In genomic region chr7:132641606-132642005, GRCm38 (mm10) we compare ENCODE assay signal across 16 mouse cellular contexts. TPM values are rescaled to one million over a fixed set of nuclear protein-coding genes. Genes with fewer than 3 reads are reported as not detected.
"Had no signal": no experiment of that assay in that cellular context is flagged by ENCODE, and none has a peak within 500 bp of the region (broad histone marks: within the 10 kb centered on the region; RNA-seq: fewer than 3 reads in every experiment).

No protein-coding gene starts in this region.

- H3K27me3 ChIP-seq: limb, embryonic 12.5 days; liver, embryonic 13.5 days; lung, embryonic 15.5 days had no signal

- H3K4me1 ChIP-seq: liver, embryonic 13.5 days had no signal

- ATAC-seq: liver, postnatal 0 days; midbrain, embryonic 16.5 days had no signal

- H3K36me3 ChIP-seq: limb, embryonic 12.5 days; liver, embryonic 13.5 days; lung, embryonic 15.5 days; neural tube, embryonic 13.5 days had no signal

- H3K4me2 ChIP-seq: limb, embryonic 12.5 days; liver, embryonic 13.5 days; lung, embryonic 15.5 days; midbrain, embryonic 11.5 days; neural tube, embryonic 13.5 days had no signal

- H3K9ac ChIP-seq: limb, embryonic 12.5 days; liver, embryonic 13.5 days; liver, postnatal 0 days; lung, embryonic 15.5 days; neural tube, embryonic 13.5 days had no signal

- H3K27ac ChIP-seq: limb, embryonic 12.5 days; liver, embryonic 13.5 days; lung, embryonic 15.5 days; macrophage; neural tube, embryonic 13.5 days had no signal

- H3K9me3 ChIP-seq: limb, embryonic 12.5 days; liver, embryonic 13.5 days; lung, embryonic 15.5 days; megakaryocyte, embryonic 14.5 days; neural tube, embryonic 13.5 days had no signal

- DNase-seq: layer of hippocampus, adult 9-11 months; layer of hippocampus, postnatal 36 days; liver; liver, embryonic 13.5 days; liver, postnatal 0 days; thymus, adult 18-20 months; thymus, postnatal 25 days had no signal

- H3K4me3 ChIP-seq: limb, embryonic 12.5 days; liver, embryonic 13.5 days; lung, embryonic 15.5 days; megakaryocyte, embryonic 14.5 days; neural tube, embryonic 13.5 days had no signal

RNA-seq across cellular contexts. Expression of gene Nkx1-2, which starts 42.2 kb away (rescaled TPM):
- polyA plus RNA-seq: kidney, embryonic 16.5 days; limb, embryonic 12.5 days; liver, embryonic 13.5 days; liver, postnatal 0 days; lung, embryonic 15.5 days; macrophage; urinary bladder, adult 2 months had no signal
